Mouse (Mus musculus) olfactory bulb, adult 2 months (tissue): Measurements from ENCODE around the gene Mast4. TPM values are rescaled to one million over a fixed set of nuclear protein-coding genes. Genes with fewer than 3 reads are reported as not detected.
A peak's percentile ranks its signal among the peaks of the same experiment; 100 is the strongest.

Source experiments
- H3K27ac ChIP-seq: fragments of 200-500 bp; 2 replicates; pipeline ENCODE4 v1.5.1; 2012; ENCODE audit warnings: low read depth, low read length; ENCODE audit not compliant: insufficient read depth
- H3K4me1 ChIP-seq: fragments of 200-500 bp; 2 replicates; pipeline ENCODE4 v1.6.1; 2012; ENCODE audit warnings: low read length; ENCODE audit not compliant: control insufficient read depth, insufficient read depth
- H3K4me3 ChIP-seq: fragments of 200-500 bp; 2 replicates; pipeline ENCODE4 v1.5.1; 2012; ENCODE audit warnings: mild to moderate bottlenecking, low read depth, low read length, moderate library complexity; ENCODE audit not compliant: insufficient read depth
- CTCF ChIP-seq: fragments of 200-500 bp; IDR thresholded peaks from 2 replicates; pipeline ENCODE4 v1.5.1; 2012; ENCODE audit warnings: low read depth, mild to moderate bottlenecking, low read length, moderate library complexity; ENCODE audit not compliant: insufficient read depth
- POLR2A ChIP-seq: fragments of 200-500 bp; IDR thresholded peaks from 2 replicates; pipeline ENCODE4 v1.6.1; 2012; ENCODE audit warnings: mild to moderate bottlenecking, low read depth, low read length, moderate library complexity; ENCODE audit not compliant: insufficient read depth
- WGBS: fragments of 180-500 bp; shearing (Covaris S2); methylation state at CpG from one replicate; pipeline ENCODE4 v1.1.7; 2018; 5-methylcytosine and 5-hydroxymethylcytosine counted together
- polyA plus RNA-seq: library from polyadenylated mRNA; stranded (reverse); fragments of >200 nt; gene quantifications from 2 replicates; pipeline ENCODE4 v1.2.4, GENCODE M21; 2012; ENCODE audit warnings: low replicate concordance; ENCODE audit not compliant: missing spikeins, insufficient read depth, insufficient read length

Gene Mast4
- polyA plus RNA-seq, 1 experiment: not detected

DNA sequence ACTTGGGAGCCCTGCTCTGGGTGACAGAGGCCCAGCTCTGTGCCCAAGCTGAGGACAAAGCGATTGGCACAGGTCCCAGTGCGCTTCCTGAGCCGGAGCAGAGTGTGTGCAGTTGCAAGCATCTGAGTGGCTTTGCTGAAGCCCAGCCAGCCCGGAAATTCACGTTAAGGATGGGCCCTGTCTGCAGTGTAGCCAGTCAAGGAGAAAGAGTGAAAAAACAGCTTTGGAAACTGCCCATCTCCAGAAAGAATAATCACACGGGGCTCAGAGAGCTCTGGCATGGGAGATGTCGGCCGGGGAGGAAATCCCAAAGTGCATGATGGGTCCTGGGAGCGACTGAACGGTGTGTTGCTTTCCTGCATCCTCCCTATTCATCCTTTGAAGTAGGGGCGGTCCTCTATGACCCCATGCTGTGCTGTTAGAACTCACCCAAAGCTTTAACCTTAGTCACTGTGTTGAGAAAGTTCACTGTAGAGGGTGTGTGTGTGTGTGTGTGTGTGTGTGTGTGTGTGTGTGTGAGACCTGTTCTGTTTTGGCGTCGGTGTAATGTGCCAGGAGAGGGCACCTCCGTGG, 635.5 kb downstream of the Mast4 start:
- Histone ChIP-seq H3K27ac (peak overlapping the region; percentile 54), H3K4me1 (peaks cover 9% of the 10 kb centered on the region), H3K4me3 (peak overlapping the region; percentile 33)
- 14% methylated on average over 14 of the region's 14 CpGs for WGBS
- TF ChIP-seq POLR2A (no peak), CTCF (no peak)

DNA sequence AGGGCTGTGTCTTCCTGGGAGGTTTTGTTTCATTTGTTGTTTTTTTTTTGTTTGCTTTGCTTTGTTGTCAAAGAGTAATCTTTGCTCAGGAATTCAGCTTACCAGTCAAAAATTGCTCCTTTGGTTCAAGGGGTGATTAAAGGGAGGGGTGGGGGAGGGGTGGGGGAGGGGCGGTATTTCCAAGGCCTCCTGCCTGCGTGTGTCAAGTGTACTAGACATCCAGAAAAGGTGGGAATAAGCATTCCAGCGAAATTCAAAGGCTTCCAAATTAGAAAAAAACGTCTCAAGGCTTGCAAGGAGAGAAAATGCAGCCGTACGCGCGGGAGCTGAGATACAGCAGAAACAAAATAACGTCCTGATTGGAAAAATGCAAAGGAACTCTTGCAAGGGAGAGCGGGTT, 636.0 kb downstream of the Mast4 start:
- Histone ChIP-seq H3K27ac (peak overlapping the region; percentile 54), H3K4me3 (peak overlapping the region; percentile 33), H3K4me1 (peaks cover 9% of the 10 kb centered on the region)
- TF ChIP-seq CTCF (no peak), POLR2A (no peak)
- WGBS: 3% methylated on average over 10 of the region's 10 CpGs

DNA sequence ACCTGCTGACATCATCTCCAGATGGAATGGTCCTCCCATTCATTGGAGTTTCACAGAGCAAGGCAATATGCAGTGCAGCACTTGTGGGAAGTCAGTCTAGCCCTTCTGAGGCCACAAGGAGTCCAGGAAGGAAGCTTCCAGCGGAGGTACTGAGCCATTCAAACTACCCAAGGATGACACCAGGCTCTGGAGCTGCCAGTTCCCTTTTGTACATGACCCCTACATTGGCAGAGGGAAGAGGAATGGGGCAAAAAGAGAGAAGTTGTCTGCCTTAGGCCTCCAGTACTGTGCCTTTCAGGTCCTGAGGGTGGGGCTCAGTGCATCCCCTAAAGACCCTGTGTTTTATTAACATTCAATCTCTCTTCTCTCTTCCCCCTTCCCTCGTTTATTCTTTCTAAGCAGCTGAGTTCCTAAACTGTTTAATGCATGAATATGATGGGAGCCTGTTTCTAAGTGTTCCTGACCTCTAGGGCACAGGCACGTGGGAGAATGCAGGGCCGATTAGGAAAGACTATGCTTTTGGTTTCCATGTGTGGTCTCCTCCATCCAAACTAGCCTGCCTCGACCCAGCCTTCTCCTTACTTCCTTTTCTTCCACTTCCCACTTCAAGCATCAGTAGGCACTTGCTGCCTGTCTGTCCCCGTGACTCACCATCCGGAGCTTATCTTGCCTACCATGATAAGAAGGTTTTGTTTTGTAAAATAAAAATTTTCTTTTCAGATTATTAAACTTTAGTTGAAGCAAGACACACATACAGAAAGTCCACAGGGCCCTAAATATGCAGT, 639.0 kb downstream of the Mast4 start:
- Histone ChIP-seq H3K4me1 (peaks cover 9% of the 10 kb centered on the region), H3K4me3 (no peak overlapping the region), H3K27ac (no peak overlapping the region)
- no peak for TF ChIP-seq CTCF
- no peak for TF ChIP-seq POLR2A
- 85% methylated on average over 7 of the region's 7 CpGs for WGBS

DNA sequence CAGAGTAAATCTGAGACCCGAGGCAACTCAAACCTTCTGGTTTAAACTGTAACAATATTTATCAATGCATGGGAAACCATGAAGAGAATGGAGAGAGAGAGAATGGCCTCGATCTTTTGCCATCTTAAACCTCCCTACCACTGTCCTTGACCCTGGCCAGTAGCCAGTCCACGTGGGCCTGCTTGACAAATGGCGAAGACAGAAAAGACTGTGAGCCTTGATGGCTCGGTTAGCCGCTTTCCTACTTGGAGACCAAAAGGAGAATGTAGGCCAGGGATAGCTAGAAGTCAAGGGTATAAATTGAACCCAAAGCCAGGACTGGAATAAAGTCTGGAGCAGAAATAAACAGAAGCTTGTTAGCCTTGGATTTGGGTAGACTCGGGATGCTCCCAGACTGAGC, 640.1 kb downstream of the Mast4 start:
- TF ChIP-seq CTCF: no peak
- WGBS: 92% methylated on average over 7 of the region's 7 CpGs

DNA sequence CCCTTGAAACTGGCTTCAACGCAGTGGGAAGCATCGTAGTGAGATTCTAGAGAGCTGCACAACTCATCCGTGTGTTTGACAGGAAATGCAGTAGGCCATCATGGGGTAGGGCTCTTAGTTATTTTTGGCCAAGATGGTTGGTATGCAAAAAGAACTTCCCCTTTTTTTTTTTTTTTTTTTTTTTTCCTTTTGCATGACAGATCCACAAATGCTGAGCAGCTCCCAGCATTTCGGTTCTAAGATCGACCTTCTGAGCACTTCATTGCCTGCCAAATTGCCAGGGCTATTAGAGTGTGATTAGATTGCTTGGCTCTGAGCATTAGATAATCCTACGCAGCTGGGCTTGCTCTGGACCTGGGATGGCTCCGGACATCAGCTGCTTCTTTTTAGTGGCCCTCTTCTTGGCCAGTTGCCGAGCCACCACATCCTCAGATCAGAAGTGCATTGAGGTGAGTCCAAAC, 640.9 kb downstream of the Mast4 start, which contains the start of gene Cd180:
Gene Cd180 (plus strand): TSS at position 218 of the 461 bp plus-strand sequence.
- WGBS: 69% methylated on average over 8 of the region's 8 CpGs
- peaks cover under 1% of the 10 kb centered on the region; the same call in 1 of the 2 replicates for H3K4me1 ChIP-seq
- H3K4me3 ChIP-seq: no peak within 1 kb of the TSS
- TF ChIP-seq POLR2A (no peak), CTCF (no peak)
- 0 out of 2 replicates have a peak within 1 kb of the TSS, but pooled peaks have one; percentile 1 for H3K27ac ChIP-seq

More for the DNA sequence above, 640.1 kb downstream of the Mast4 start:
- H3K4me1 ChIP-seq: peaks cover 8% of the 10 kb centered on the region
- no peak overlapping the region for H3K27ac ChIP-seq
- no peak overlapping the region for H3K4me3 ChIP-seq

DNA sequence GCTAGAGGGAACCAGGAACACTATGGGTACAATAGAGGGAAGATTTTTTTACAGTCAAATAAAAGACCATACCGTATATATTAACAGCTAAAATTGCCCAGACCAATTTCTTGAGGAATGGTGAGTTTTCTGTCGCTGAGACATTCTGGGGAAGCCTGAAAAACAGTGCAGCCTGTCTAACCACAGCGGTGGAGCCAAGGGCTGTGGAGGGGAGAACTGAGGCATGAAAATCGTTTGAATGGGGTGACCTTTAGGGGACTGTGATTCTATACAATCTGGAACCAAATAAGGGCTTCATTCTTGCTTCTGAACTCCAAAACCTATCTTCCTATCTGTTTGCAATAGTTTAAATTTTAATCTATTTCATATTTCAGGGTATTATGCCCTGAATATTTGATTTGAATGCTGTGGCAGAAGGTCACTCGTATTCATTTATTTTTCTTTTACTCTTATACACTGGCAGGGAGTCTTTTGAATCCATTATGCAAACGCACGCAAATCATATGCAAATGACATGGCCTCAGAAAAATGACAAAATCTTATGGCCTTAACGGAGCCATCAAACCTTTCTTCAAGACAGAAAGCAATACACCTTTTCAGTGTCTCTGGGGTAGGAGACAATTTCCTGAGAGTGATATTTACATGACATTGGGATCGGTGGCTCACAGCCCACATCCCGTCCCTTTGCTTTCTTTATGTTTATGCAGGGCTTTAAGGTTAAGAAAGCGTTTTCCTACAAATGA, 642.7 kb downstream of the Mast4 start:
- no peaks in the 10 kb centered on the region for H3K4me1 ChIP-seq
- WGBS: 68% methylated on average over 11 of the region's 11 CpGs
- TF ChIP-seq POLR2A (no peak), CTCF (no peak)
- no peak overlapping the region for H3K4me3 ChIP-seq
- no peak overlapping the region for H3K27ac ChIP-seq

DNA sequence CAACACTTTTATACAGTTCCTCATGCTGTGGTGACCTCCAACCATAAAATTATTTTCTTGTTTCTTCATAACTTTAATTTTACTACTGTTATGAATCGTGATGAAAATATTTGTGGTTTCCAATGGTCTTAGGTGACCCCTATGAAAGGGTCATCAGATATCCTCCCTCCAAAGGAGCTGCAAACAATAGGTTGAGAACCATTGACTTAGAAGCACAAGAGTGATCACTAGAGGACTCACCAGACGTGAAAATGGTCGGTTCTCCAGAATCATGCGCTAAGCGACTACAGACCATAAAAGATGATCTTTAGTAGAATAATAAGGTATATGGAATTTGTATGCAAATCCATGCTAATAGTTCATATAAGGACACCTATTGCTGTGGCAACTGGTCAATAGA, 644.1 kb downstream of the Mast4 start:
- TF ChIP-seq CTCF (no peak), POLR2A (no peak)
- 96% methylated on average over 5 of the region's 5 CpGs for WGBS
- Histone ChIP-seq H3K27ac (no peak overlapping the region), H3K4me1 (no peaks in the 10 kb centered on the region), H3K4me3 (no peak overlapping the region)

DNA sequence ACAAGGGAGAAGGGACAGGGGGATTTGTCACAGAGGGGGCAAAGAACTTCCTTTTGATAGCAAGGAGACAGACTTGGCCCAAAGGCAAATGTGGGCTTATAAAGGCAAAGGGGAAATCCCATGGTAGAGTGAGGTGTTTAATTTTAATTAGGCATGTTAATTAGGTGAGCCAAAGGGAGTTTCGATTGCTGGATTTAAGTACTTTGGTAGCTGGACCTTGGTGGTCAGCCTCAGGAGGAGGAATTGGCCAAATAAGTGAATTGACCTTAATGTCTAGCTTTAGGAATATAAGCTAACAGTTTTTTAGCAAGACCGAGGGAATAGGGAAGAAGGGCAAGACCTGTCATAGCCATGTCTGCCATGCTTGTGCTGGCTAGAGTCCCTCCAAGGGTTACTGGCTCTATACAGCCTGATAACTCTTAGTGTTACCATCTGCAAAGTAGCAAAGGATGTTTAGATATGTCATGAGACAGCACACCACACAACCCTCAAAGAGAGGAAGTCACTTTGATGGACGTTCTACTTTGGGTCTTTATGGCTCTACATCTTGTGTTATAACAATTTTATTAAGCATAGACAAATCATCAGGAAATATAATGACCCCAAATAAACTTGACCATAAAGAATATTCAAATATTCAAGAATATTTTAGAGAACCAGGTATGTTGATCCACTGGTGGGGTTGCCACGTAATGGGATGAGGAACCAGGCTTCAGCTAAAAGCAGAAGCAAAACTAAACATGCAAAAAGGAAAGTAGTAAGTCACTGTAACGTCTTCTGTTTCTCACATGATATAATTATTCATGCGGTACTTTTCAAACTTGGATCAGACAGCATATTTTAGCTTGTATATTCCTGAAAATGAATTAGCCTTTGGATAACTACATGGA, 644.9 kb downstream of the Mast4 start:
- H3K4me1 ChIP-seq: no peaks in the 10 kb centered on the region
- no peak for TF ChIP-seq POLR2A
- no peak for TF ChIP-seq CTCF
- H3K4me3 ChIP-seq: no peak overlapping the region
- no peak overlapping the region for H3K27ac ChIP-seq
- 90% methylated on average over 6 of the region's 6 CpGs for WGBS
